Mouse (Mus musculus) layer of hippocampus, adult 9-10 months (tissue): Measurements from ENCODE around the gene Trpv1.

Source experiments
- DNase-seq: peaks from one replicate; pipeline ENCODE4 v3.0.0; 2022; ENCODE audit warnings: low spot score

The Trpv1 gene

GRCm38 (mm10) chr11:73235990-73236701, 2.1 kb downstream of the Trpv1 start:
- no peak for DNase-seq

GRCm38 (mm10) chr11:73236731-73237130, 2.6 kb downstream of the Trpv1 start:
- DNase-seq, result no peak

- DNase-seq, result no peak
Observed at GRCm38 (mm10) chr11:73242199-73242598, 8.1 kb downstream of the Trpv1 start.

- no peak for DNase-seq
Observed at GRCm38 (mm10) chr11:73242777-73243176, 8.7 kb downstream of the Trpv1 start.

GRCm38 (mm10) chr11:73257362-73257945, 23.4 kb downstream of the Trpv1 start:
- no peak for DNase-seq

GRCm38 (mm10) chr11:73258664-73259063, 24.6 kb downstream of the Trpv1 start:
- no peak for DNase-seq

GRCm38 (mm10) chr11:73260457-73260856, 26.4 kb downstream of the Trpv1 start:
- DNase-seq, result no peak

- no peak for DNase-seq
Observed at GRCm38 (mm10) chr11:73261385-73261784, 27.3 kb downstream of the Trpv1 start.

- DNase-seq, result no peak
Observed at GRCm38 (mm10) chr11:73267267-73267666, 33.2 kb downstream of the Trpv1 start, which contains the start of gene Trpv3. Gene Trpv3, plus strand, starts transcription at chr11:73267388.

GRCm38 (mm10) chr11:73274821-73275220, 40.7 kb downstream of the Trpv1 start:
- no peak for DNase-seq

GRCm38 (mm10) chr11:73280710-73281109, 46.6 kb downstream of the Trpv1 start:
- no peak for DNase-seq

GRCm38 (mm10) chr11:73281528-73282027, 47.5 kb downstream of the Trpv1 start:
- peak; percentile 65 for DNase-seq

- DNase-seq, result no peak
Observed at GRCm38 (mm10) chr11:73283369-73283768, 49.3 kb downstream of the Trpv1 start.

GRCm38 (mm10) chr11:73283926-73284325, 49.8 kb downstream of the Trpv1 start:
- no peak for DNase-seq

GRCm38 (mm10) chr11:73284351-73284750, 50.3 kb downstream of the Trpv1 start:
- no peak for DNase-seq

- no peak for DNase-seq
Observed at GRCm38 (mm10) chr11:73289621-73290020, 55.5 kb downstream of the Trpv1 start.

- no peak for DNase-seq
Observed at GRCm38 (mm10) chr11:73303123-73303522, 69.0 kb downstream of the Trpv1 start.
